Mouse (Mus musculus) embryonic fibroblast, embryonic 13.5 days (primary cell): Measurements from ENCODE around the gene Pip4k2a.

ENCODE experiments used
- CTCF ChIP-seq: IDR thresholded peaks from 2 replicates; pipeline ENCODE4 v1.5.1; 2011; ENCODE audit warnings: mild to moderate bottlenecking, control low read depth, low read length, moderate library complexity, borderline replicate concordance; ENCODE audit not compliant: insufficient read depth
- POLR2A ChIP-seq: IDR thresholded peaks from 2 replicates; pipeline ENCODE4 v1.6.1; 2011; ENCODE audit warnings: low read depth, mild to moderate bottlenecking, control low read depth, low read length, moderate library complexity

DNA sequence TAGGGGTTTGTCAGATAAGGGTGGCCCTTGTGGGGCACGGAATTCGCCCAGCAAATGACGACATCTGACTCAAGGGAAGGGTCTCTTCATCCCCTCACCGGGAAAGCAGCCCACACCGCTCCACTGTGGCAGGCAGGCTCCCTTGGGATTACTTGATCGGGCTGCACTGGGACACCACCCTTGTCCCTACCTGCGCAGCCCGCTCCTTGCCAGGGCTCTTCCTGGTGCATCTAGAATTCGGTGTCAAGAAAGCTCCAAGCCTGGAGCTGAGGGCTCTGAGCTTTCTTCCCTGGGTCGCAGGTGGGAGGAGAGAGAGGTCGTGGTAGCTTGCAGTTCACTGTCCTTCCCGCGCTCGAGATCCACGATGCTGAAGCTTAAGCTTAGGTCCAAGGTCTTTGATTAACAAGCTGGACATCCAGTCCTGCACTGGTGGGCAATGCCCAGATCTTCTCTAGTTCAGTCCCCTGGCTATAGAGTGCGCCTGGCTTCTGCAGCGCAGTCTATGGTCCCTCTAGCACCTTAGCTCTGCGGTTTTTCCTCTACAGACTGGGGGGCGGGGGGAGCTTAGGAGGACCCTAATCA lies 196.6 kb downstream of the Pip4k2a start:
- TF ChIP-seq CTCF, result no peak
- TF ChIP-seq POLR2A, result no peak
